Mouse (Mus musculus): Measurements from ENCODE around the gene Gid4.

Gene Gid4

DNA sequence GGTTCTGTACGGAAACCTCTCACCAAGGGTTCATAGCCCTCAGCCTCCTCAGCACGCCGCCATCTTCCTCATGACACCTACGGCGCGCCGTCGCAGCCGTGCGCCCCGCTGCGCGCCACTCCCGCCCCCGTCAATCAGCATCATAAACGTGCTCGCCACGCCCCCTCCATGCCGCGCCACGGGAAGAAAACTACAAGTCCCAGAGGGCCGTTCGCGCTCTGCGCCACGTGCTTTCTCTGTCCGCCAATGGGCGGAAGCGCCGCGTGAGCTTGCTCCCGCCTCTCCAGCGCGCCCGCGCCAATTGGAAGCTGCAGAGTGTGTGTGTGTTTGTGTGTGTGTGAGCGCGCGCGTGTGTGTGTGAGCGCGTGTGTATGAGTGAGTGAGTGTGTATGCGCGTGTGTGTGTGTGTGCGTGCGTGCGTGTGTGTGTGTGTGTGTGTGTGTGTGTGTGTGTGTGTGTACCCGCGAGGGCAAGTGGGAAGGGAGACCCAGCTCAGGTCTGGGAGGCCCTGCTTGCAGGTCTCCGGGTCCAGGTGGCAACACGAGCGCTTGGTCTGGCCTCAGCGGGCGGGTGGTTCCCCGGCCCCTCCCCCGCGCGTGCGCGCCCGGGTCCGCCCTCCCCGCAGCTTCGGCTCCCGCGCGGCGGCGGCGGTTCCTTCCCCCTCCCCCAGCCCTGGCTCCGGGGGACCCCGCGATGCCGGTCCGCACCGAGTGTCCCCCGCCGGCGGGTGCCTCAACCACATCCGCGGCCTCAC, at the start of gene Gid4:
Gene Gid4 (plus strand): TSS at position 183 of the 754 bp plus-strand sequence.
- peak; percentile 96 to 98 for DNase-seq (ENCODE audit: low spot score in 2 of 2)

DNA sequence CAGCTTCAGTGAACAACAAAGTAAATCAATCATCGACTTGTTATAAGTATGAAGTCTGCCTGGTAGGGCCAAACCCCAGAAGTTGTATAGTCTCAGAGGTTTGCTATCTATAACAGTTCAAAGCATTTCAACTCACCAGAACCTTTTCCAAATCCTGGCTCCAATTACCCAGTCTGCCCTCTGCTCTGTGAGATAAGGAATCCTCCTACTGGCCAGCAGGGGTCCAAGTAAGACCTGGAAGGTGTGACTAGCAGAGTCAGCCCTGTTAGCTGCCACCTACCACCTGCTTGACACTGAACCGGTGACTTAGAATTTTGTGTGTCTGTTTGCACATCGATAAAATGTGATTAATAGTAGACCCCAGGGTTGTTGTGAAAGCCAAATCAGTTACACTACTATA, 49.7 kb upstream of the Gid4 start:
- DNase-seq (ENCODE audit: low spot score in 2 of 2): no peak

DNA sequence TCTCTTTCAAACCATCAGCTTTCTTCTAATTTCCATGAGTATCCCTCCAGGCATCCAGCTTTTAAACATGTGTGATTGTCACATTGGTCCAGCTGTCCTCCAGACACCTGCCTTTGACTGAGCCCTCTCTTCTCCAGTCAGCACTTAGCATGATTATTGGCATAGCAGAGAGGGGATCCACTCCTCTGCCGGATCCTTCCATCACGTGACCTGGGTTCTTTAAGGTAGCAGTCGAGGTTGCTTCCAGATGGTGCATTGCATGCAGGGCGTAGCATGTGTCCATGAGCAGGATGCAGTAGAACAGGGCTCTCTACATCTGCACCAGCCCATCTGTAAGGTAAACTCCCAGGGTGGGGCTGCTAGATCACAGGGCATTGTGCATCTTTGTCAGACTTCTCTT, 48.0 kb upstream of the Gid4 start:
- no peak for DNase-seq (ENCODE audit: low spot score in 2 of 2)

DNA sequence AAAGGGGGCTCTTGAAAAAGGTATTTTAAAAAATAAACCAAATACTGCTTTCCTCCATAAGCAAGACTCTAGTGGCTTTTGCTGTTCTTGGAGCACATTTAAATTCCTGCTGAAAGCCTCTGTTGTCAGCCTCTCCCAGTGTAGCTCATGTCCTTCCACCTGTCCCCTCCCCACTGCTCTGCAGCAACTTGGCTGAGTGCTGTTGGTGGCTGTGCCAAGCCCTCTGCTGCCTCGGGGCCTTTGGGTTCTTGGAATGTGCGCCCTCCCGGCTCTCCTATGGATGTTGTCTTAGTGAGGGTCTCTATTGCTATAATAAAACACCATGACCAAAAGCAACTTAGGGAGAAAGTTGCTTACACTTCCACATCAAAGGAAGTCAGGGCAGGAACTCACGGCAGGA, 47.5 kb upstream of the Gid4 start:
- DNase-seq (ENCODE audit: low spot score in 2 of 2): no peak

DNA sequence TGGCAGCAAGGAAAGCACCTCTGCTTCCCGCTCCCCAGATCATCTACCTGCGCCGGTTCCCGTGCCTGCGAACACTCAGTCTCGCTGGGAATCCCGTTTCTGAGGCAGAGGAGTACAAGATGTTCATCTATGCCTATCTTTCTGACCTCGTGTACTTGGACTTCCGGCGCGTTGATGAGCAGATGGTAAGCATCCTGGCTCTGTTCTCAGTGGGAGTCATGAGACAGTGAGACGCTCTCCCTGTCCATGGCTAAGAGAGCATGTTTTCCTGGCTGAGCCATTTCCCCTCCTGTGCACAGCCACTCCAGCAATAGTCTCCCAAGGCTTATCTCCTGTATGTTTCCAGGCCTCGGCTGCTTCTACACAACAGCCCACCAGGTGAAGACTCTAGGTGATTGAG, 46.5 kb upstream of the Gid4 start:
- no peak for DNase-seq (ENCODE audit: low spot score in 2 of 2)

DNA sequence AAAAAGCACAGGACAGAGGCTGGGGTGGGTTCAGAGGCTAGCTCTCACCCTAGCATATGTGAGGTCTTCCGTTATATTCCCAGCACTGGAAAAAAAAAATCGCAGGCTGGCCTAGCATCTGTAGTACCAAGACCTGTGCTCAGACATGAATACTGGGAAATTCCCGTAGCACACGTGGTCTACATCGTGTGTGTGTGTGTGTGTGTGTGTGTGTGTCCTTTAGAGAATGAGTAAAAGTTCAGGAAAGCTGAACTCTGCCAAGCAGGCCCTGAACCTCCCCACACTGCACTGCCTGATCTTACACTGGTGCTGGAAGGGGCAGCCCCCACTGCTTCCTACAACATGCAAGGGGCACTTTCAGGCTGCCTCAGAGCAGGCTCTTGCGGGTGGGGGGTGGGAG, 42.5 kb upstream of the Gid4 start:
- no peak for DNase-seq (ENCODE audit: low spot score in 2 of 2)

DNA sequence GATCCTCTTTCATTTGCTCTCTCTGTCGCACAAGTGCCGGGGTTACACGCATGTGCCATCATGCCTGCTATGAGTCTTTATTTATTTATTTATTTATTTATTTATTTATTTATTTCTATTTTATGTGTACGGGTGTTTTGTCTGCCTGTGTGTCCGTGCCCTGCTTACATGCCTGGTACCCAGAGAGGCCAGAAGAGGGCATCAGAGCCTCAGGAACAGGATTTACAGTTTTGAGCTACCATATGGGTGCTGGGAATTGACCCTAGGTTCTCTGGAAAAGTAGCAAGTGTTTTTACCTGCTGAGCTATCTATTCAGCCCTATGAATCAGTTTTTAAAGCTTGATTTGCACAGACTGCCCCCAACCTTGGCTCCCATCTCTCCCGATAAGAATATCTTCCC, 33.4 kb upstream of the Gid4 start:
- no peak for DNase-seq (ENCODE audit: low spot score in 2 of 2)

DNA sequence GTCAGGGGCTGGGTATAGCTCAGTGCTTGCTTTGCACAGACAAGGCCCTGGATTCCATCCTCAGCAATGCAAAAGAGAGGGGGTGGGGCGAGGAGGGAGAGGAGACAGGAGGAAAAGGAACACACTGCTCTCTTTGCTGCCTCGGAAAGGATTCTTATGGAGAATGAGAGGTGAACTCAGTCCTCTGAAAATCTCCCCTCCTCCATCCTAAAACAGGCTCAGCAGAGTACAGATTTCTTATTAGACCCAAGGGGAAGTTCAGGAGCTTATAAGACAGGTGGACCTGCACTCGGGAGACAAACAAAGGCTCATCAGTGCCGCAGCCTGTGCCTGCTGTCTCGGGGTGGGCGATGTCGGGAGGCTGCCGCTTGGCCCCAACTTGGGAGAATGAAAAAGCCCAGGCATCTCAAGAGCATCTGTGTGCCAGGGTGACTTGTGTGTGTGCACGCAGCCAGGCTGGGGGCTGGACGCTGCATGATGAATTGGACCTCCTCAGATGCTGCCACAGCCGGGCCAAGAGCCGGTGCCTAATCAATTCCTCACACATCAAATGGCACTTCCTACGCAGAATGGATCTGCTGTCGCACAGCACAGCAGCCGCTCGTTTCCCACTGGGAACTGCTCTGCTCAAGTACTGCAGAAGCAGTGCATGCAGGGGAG, 32.1 kb upstream of the Gid4 start:
- peak; percentile 43 to 51 for DNase-seq (ENCODE audit: low spot score in 2 of 2)

DNA sequence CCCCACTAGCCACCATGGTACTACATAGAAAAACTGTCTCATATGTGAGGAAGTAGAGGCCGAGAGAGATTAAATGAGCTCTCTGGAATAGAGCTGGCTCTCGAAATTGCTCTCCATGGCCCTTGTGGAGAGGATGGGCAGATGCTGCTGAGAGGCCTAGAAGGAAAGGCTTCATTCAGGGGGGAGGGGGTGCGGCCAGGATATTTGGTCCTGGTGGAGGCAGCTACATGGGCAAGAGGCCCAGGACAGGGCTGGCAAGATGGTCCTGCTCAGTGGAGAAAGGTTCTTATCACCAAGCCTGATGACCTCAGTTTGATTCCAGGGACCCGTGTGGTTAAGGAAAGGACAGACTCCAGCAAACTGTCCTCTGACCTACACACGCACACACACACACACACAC, 31.0 kb upstream of the Gid4 start:
- no peak for DNase-seq (ENCODE audit: low spot score in 2 of 2)

DNA sequence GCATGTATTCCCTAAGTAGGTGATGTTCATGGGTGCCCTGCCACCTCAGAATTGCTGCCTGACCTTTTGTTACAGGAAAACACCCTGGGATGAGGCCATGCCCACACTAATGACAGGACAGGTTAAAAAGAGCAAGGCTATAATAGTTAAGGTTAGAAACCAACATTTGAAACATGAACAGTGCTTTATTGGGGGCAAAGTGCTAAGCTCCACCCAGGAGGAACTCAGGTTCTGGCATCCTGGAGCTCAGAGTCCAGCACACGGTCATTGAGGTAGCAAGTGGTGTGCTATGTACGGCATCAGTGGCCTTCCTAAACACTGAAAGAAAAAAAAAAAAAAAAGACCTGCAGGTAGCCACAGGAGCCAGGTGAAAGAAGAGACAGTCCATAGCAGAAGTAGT, 29.0 kb upstream of the Gid4 start:
- DNase-seq (ENCODE audit: low spot score in 2 of 2): no peak

DNA sequence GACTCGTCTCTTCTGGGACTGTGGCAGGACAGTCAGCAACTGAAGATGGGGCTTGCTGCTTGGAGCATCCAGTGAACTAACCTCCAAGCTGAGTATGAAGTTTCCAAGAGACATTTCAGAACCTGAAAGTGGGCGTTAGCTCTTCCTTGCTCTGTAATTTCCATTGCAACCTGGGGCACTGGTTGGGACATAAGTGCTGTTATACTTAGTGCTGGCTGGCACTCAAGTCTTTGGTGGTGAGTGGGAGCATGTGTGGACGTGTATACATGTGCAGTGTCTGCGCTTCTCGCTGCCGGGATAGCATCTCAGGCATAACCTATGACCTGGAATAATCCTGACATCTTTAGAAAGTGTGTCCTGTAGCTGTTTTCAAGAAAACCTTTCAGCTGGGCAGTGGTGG, 25.6 kb upstream of the Gid4 start:
- no peak for DNase-seq (ENCODE audit: low spot score in 2 of 2)

DNA sequence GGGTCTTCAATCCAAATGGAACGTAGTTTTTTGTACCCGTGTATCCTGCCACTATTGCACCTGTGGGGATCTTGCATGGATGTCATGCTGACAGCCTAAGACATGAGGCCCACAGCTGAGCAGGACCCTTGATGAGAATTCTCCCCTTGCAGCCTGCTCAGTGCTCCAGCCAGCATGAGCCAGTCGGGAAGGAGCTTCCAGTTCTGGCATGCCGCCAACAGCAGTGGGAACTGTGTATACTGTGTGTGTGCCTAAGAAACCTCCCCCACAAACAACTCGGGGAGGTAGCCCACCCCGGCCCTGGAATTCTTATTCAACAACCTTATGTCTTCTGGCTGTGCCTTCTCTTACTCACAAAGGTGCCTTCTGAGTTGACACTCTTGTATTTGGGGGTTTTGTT, 20.4 kb upstream of the Gid4 start:
- no peak for DNase-seq (ENCODE audit: low spot score in 2 of 2)

DNA sequence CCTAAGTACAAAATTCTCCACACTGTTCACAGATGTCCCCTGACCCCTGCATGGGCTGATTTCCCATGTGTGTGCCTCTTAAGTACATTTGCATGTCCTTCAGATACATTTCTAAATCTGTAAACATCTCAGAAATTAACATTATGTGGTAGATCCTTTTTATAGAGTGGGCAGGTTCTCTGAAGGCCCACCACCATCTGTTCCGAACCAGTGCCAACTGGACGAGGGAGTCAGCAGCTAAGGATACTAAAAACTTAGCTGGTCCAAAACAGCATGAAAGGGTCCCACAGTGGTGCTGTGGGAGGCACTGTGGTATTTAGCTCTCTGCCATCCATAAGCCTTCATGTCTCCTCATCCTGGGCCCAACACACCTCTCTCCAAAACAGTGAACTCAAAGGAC, 19.8 kb upstream of the Gid4 start:
- peak; percentile 11 to 36 for DNase-seq (ENCODE audit: low spot score in 2 of 2)

DNA sequence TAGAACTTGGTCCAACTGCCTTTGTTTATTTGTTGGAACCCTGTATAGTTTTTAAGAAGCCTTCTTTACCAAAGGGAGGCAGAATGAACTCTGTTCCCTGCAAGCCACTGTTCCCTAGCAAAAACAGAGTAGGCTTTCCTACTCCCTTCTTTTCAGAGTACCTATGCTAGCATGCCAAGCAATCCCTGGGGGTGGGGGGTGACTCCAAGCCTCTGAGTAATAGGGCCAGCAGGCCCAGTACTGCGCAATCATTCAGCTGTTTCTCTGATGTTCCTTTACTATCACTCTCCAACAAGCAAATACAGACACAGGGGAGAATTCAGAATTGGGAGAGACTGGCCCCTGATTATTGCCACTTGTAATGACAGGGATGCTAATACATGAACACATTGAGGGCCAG, 10.3 kb upstream of the Gid4 start:
- DNase-seq (ENCODE audit: low spot score in 2 of 2): no peak

DNA sequence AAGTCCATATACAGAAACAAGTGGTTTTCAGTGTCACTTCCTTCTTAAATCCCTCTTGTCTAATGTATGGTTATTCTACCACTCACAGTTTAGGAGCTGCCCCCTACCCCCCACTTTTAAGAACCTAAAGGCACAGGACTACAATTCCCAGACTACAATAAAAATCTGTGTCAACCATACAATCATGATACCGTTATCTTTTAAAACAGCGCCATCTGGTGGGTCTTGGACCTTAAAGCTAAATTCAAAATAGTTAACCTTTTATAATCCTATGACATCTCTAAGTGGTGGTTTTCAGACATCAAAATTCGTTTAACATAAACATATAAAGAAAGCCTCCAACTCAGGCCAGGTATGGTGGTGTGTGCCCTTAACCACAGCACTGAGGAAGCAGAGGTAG, 4.8 kb upstream of the Gid4 start:
- peak; percentile 14 to 57 for DNase-seq (ENCODE audit: low spot score in 2 of 2)

DNA sequence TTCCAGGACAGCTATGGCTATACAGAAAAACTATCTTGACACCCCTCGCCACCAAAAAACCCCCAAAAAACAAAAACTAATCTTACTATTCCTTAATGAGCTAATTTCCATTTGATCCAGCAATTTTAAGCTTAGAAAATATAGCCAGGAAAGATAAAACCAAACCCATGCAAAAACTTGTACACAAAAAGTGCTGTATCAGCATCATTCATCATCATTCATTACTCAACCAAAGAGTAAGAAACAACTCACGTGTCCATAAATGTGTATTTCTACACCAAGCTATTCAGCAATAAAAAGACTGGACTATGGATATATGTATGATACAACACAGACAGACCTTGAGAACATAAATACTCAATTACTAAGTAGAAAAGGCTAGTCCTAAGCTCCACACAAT, 4.0 kb upstream of the Gid4 start:
- no peak for DNase-seq (ENCODE audit: low spot score in 2 of 2)

DNA sequence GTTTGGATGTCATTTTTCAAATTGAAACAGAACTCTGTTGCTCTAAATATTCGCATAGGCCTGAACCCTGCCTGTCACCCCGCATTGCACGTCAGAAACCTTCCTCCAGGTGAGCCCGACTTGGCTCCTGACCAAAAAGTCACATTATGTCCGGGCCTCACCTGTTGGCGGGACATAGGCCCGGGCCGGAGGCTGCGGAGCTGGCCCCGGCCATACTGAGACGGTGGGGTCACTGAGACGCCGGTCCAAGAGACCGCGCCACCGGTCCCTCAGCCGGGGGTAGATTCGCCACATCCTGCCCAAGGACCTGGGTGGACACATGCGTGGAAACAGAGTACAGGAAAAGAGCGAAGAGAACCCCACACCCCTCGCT, 369 bp upstream of the Gid4 start:
- DNase-seq (ENCODE audit: low spot score in 2 of 2): no peak

DNA sequence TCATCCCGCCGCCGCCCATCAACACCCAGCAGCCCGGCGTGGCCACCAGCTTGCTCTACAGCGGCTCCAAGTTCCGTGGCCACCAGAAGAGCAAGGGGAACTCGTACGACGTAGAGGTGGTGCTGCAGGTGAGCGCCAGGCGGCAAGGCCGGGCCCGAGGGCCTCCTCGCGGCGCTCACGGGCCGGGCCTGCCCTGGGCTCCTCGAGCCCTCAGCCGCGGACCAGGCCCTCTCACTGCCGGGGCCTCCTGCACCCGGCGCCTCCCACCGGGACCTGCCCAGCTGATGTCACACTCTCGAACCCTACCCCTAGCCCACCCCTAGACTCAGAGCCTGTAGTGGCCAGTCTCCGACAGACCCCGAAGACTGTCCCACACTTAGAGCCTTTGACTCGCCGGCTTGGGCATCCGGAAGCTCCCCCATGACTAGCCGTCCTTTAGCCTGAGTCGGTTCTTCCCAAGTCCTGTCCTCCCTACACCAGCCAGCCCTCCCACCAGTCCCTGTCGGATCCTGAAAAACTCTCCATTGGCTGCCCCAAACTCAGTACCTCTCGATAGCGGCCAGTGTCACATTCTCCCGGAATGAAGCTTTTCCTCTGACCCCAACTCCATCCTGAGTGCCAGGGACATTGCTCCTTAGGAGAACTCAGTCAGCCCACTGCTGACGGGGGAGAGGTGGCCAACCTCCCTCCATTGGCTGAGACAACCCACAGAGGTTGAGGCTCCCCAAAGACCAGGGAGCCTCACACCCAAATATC, 950 bp downstream of the Gid4 start, which contains the start of gene Atpaf2:
Gene Atpaf2 (minus strand): TSS at position 741 of the 756 bp plus-strand sequence.
- DNase-seq (ENCODE audit: low spot score in 2 of 2): no peak

DNA sequence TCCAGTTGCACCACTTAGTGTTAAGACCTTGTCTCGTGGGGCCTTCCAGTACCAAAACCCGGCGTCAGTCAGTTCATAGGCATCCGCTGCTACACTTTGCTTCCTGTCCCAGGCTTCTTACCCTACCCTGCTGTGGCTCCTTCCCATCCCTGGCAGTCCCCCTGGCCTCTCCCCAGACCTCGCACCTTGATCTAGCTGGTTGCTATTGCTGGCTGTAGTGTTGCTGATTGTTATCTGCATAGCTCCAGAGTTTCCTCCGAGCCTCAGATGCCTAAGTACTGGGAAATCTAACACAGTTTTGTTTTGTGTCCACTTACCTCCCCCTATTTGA, 1.5 kb downstream of the Gid4 start:
- no peak for DNase-seq (ENCODE audit: low spot score in 2 of 2)

DNA sequence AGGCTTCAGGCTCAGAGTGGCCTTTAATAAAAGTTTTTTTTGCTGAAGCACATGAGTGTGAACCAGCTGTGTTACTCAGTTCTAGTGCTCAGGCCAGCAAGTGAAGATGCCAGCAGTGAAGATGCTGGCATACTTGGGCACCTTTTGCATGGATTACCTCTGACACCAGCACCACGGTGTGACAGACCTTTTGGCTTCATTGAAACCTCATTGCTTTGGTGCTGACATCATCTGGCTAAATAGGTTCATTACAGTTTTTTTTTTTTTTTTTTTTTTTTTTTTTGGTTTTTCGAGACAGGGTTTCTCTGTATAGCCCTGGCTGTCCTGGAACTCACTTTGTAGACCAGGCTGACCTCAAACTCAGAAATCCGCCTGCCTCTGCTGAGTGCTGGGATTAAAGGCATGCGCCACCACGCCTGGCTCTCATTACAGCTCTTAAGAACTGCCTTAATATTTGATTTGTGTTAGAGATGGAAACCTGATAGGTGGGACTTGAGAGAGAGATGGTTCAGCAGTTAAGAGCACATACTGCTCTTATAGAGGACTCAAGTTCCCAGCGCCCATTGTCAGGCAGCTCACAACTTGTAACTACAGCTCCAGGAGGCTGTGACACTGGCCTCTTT, 5.2 kb downstream of the Gid4 start:
- no peak for DNase-seq (ENCODE audit: low spot score in 2 of 2)

DNA sequence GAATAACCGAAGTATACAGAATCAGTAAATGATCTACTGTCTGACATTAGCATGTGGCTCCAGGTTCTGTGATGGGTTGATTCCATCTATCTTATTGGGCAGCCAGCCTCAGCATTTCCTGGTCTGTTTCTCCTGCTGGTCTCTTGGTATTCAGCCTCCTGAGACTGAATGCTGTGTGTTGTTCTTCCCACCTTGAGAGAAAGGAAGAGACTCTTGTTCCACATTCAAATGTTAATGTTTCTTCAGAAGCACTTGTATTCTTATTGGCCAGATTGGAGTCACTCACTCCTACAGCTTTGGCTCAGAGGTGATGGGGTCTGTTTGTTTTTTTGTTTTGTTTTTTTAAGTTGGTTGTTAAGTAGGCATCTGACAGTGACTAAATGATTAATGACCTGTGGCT, 6.1 kb downstream of the Gid4 start:
- DNase-seq (ENCODE audit: low spot score in 2 of 2): no peak

DNA sequence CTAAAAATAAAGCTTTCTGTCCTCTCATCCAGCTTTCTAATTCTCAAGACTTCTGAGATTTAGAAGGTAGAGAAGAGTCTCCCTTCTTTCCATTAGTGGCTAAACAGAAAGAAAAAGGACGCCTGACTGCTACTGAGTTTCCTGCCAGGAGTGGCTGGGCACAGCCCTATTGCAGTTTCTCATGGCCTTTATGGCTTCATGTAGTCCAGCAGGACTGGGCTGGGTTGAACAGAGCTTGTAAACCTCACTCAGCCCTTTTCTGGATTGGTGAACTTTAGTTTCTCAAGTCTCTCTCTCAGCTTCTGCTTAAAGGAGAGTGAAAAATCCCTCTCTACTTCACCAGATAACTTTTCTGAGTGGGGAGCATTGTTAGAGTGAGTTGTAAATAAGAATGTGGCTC, 9.5 kb downstream of the Gid4 start:
- no peak for DNase-seq (ENCODE audit: low spot score in 2 of 2)

DNA sequence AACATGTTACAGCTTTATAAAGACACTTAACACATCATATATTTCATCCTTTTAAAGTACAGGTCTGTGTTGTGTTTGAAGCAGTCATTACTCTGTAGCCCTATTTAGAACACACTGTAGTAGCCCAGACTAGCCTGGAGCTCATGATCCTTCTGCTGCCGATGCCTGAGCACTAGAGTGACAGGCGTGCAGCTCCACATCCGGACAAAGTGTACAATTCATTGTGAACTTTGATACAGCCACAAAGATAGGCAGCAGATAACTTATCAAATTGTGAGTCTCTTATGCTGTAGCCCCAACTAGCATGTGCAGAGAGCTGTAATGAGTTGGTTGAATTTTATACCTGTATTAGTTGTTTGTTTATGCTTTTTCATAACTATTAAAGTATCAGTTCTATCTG, 10.7 kb downstream of the Gid4 start:
- DNase-seq (ENCODE audit: low spot score in 2 of 2): no peak
